Mouse (Mus musculus): ENCODE results near the gene Gpr35. TPM values are rescaled to one million over a fixed set of nuclear protein-coding genes. Genes with fewer than 3 reads are reported as not detected.
A peak's percentile ranks its signal among the peaks of the same experiment; 100 is the strongest.

The Gpr35 gene
- polyA plus RNA-seq (2014; fragmentation: Nextera tagmentation; extraction: Ambion mirVana) = 0.27 and 0.71 TPM in 2 replicates

- H3K9ac ChIP-seq (ENCODE audit: low read depth, low read length) = no peak within 1 kb of the TSS
- no peak within 1 kb of the TSS for H3K27ac ChIP-seq (ENCODE audit: low read depth, low read length)
- H3K4me1 ChIP-seq (replicated peaks; ENCODE audit: control insufficient read depth, insufficient read depth, low read length) = no peaks in the 10 kb centered on the region
- H3K4me2 ChIP-seq = no peak within 1 kb of the TSS
- DNase-seq (ENCODE audit: low spot score) (no peak), ATAC-seq (replicated peaks; ENCODE audit: low FRiP score) (no peak)
- H3K4me3 ChIP-seq (ENCODE audit: low read depth, low read length) = no peak within 1 kb of the TSS
- 0 out of 2 replicates have a peak, but pooled peaks cover 5% of the 10 kb centered on the region for H3K36me3 ChIP-seq (ENCODE audit: control insufficient read depth, insufficient read depth, low read length)
- H3K27me3 ChIP-seq (replicated peaks; ENCODE audit: control insufficient read depth, insufficient read depth, low read length) = no peaks in the 10 kb centered on the region
- WGBS = 62% methylated on average over 5 of the region's 5 CpGs
- H3K9me3 ChIP-seq (ENCODE audit: control insufficient read depth, low read length) = no peaks in the 10 kb centered on the region
Observed at GRCm38 (mm10) chr1:92950607-92951006, at the start of gene Gpr35. Gene Gpr35 (plus strand): TSS chr1:92950865.

GRCm38 (mm10) chr1:92902786-92903185 is 47.9 kb upstream of the Gpr35 start, which contains the start of gene Ankmy1:
Gene Ankmy1 (minus strand): TSS chr1:92902906.
- H3K36me3 ChIP-seq (ENCODE audit: control insufficient read depth, insufficient read depth, low read length) = no peaks in the 10 kb centered on the region
- H3K27ac ChIP-seq (ENCODE audit: low read depth, low read length) = no peak within 1 kb of the TSS
- no peak within 1 kb of the TSS for H3K9ac ChIP-seq (ENCODE audit: low read depth, low read length)
- peaks cover 18% of the 10 kb centered on the region for H3K27me3 ChIP-seq (replicated peaks; ENCODE audit: control insufficient read depth, insufficient read depth, low read length)
- no peaks in the 10 kb centered on the region for H3K9me3 ChIP-seq (ENCODE audit: control insufficient read depth, low read length)
- 3% methylated on average over 15 of the region's 15 CpGs for WGBS
- peak within 1 kb of the TSS; percentile 23; the same call in 1 of the 2 replicates for H3K4me3 ChIP-seq (ENCODE audit: low read depth, low read length)
- peak within 1 kb of the TSS; percentile 51 for H3K4me2 ChIP-seq
- peak; percentile 55 for DNase-seq (ENCODE audit: low spot score)
- H3K4me1 ChIP-seq (replicated peaks; ENCODE audit: control insufficient read depth, insufficient read depth, low read length) = peaks cover 10% of the 10 kb centered on the region
- ATAC-seq (replicated peaks; ENCODE audit: low FRiP score) = no peak

- Histone ChIP-seq H3K36me3 (ENCODE audit: control insufficient read depth, insufficient read depth, low read length) (no peaks in the 10 kb centered on the region), H3K9ac (ENCODE audit: low read depth, low read length) (no peak overlapping the region), H3K4me1 (replicated peaks; ENCODE audit: control insufficient read depth, insufficient read depth, low read length) (peaks cover 14% of the 10 kb centered on the region), H3K9me3 (ENCODE audit: control insufficient read depth, low read length) (no peaks in the 10 kb centered on the region), H3K4me2 (no peak overlapping the region), H3K27ac (ENCODE audit: low read depth, low read length) (no peak overlapping the region), H3K27me3 (replicated peaks; ENCODE audit: control insufficient read depth, insufficient read depth, low read length) (peaks cover 18% of the 10 kb centered on the region), H3K4me3 (ENCODE audit: low read depth, low read length) (no peak overlapping the region)
- DNase-seq (ENCODE audit: low spot score) (no peak), ATAC-seq (replicated peaks; ENCODE audit: low FRiP score) (no peak)
- WGBS = 71% methylated on average over 4 of the region's 4 CpGs
Observed at GRCm38 (mm10) chr1:92903627-92904026, 47.0 kb upstream of the Gpr35 start.

- WGBS = 84% methylated on average over 2 of the region's 2 CpGs
- H3K4me2 ChIP-seq = no peak overlapping the region
- no peaks in the 10 kb centered on the region for H3K36me3 ChIP-seq (ENCODE audit: control insufficient read depth, insufficient read depth, low read length)
- no peak overlapping the region for H3K4me3 ChIP-seq (ENCODE audit: low read depth, low read length)
- H3K27ac ChIP-seq (ENCODE audit: low read depth, low read length) = no peak overlapping the region
- H3K9ac ChIP-seq (ENCODE audit: low read depth, low read length) = no peak overlapping the region
- ATAC-seq (replicated peaks; ENCODE audit: low FRiP score) = no peak
- peaks cover 21% of the 10 kb centered on the region for H3K4me1 ChIP-seq (replicated peaks; ENCODE audit: control insufficient read depth, insufficient read depth, low read length)
- no peaks in the 10 kb centered on the region for H3K9me3 ChIP-seq (ENCODE audit: control insufficient read depth, low read length)
- no peak for DNase-seq (ENCODE audit: low spot score)
- peaks cover 13% of the 10 kb centered on the region for H3K27me3 ChIP-seq (replicated peaks; ENCODE audit: control insufficient read depth, insufficient read depth, low read length)
Observed at GRCm38 (mm10) chr1:92905703-92906310, 44.9 kb upstream of the Gpr35 start.

GRCm38 (mm10) chr1:92906779-92907631 is 43.7 kb upstream of the Gpr35 start, which contains the start of gene Dusp28:
Gene Dusp28 (plus strand): TSS chr1:92906981.
- H3K4me1 ChIP-seq (replicated peaks; ENCODE audit: control insufficient read depth, insufficient read depth, low read length) = peaks cover 25% of the 10 kb centered on the region
- peak; percentile 88 for ATAC-seq (replicated peaks; ENCODE audit: low FRiP score)
- H3K4me2 ChIP-seq = peak within 1 kb of the TSS; percentile 86
- no peaks in the 10 kb centered on the region for H3K9me3 ChIP-seq (ENCODE audit: control insufficient read depth, low read length)
- peak within 1 kb of the TSS; percentile 83 for H3K4me3 ChIP-seq (ENCODE audit: low read depth, low read length)
- DNase-seq (ENCODE audit: low spot score) = peak; percentile 86
- no peaks in the 10 kb centered on the region for H3K36me3 ChIP-seq (ENCODE audit: control insufficient read depth, insufficient read depth, low read length)
- H3K27ac ChIP-seq (ENCODE audit: low read depth, low read length) = peak within 1 kb of the TSS; percentile 87
- H3K9ac ChIP-seq (ENCODE audit: low read depth, low read length) = peak within 1 kb of the TSS; percentile 81
- under 1% methylated on average over 81 of the region's 81 CpGs for WGBS
- H3K27me3 ChIP-seq (replicated peaks; ENCODE audit: control insufficient read depth, insufficient read depth, low read length) = peaks cover 9% of the 10 kb centered on the region

GRCm38 (mm10) chr1:92907632-92908360 is 42.9 kb upstream of the Gpr35 start:
- no peaks in the 10 kb centered on the region for H3K9me3 ChIP-seq (ENCODE audit: control insufficient read depth, low read length)
- H3K36me3 ChIP-seq (ENCODE audit: control insufficient read depth, insufficient read depth, low read length) = no peaks in the 10 kb centered on the region
- DNase-seq (ENCODE audit: low spot score) (no peak), ATAC-seq (replicated peaks; ENCODE audit: low FRiP score) (peak; percentile 8)
- H3K9ac ChIP-seq (ENCODE audit: low read depth, low read length) = peak overlapping the region; percentile 81
- peak overlapping the region; percentile 87 for H3K27ac ChIP-seq (ENCODE audit: low read depth, low read length)
- H3K27me3 ChIP-seq (replicated peaks; ENCODE audit: control insufficient read depth, insufficient read depth, low read length) = 0 out of 2 replicates have a peak, but pooled peaks cover 3% of the 10 kb centered on the region
- 45% methylated on average over 20 of the region's 20 CpGs for WGBS
- peak overlapping the region; percentile 83 for H3K4me3 ChIP-seq (ENCODE audit: low read depth, low read length)
- peak overlapping the region; percentile 86 for H3K4me2 ChIP-seq
- H3K4me1 ChIP-seq (replicated peaks; ENCODE audit: control insufficient read depth, insufficient read depth, low read length) = peaks cover 27% of the 10 kb centered on the region

- Histone ChIP-seq H3K9me3 (ENCODE audit: control insufficient read depth, low read length) (no peaks in the 10 kb centered on the region), H3K4me1 (replicated peaks; ENCODE audit: control insufficient read depth, insufficient read depth, low read length) (peaks cover 23% of the 10 kb centered on the region), H3K4me2 (no peak overlapping the region), H3K36me3 (ENCODE audit: control insufficient read depth, insufficient read depth, low read length) (no peaks in the 10 kb centered on the region), H3K27me3 (replicated peaks; ENCODE audit: control insufficient read depth, insufficient read depth, low read length) (no peaks in the 10 kb centered on the region), H3K27ac (ENCODE audit: low read depth, low read length) (no peak overlapping the region), H3K9ac (ENCODE audit: low read depth, low read length) (no peak overlapping the region), H3K4me3 (ENCODE audit: low read depth, low read length) (no peak overlapping the region)
- 83% methylated on average over 3 of the region's 3 CpGs for WGBS
- DNase-seq (ENCODE audit: low spot score) (no peak), ATAC-seq (replicated peaks; ENCODE audit: low FRiP score) (no peak)
Observed at GRCm38 (mm10) chr1:92908664-92909063, 42.0 kb upstream of the Gpr35 start.

GRCm38 (mm10) chr1:92909068-92909467 is 41.6 kb upstream of the Gpr35 start:
- Histone ChIP-seq H3K9me3 (ENCODE audit: control insufficient read depth, low read length) (no peaks in the 10 kb centered on the region), H3K4me1 (replicated peaks; ENCODE audit: control insufficient read depth, insufficient read depth, low read length) (peaks cover 23% of the 10 kb centered on the region), H3K4me2 (no peak overlapping the region), H3K9ac (ENCODE audit: low read depth, low read length) (no peak overlapping the region), H3K36me3 (ENCODE audit: control insufficient read depth, insufficient read depth, low read length) (no peaks in the 10 kb centered on the region), H3K27ac (ENCODE audit: low read depth, low read length) (no peak overlapping the region), H3K27me3 (replicated peaks; ENCODE audit: control insufficient read depth, insufficient read depth, low read length) (no peaks in the 10 kb centered on the region), H3K4me3 (ENCODE audit: low read depth, low read length) (no peak overlapping the region)
- DNase-seq (ENCODE audit: low spot score) (no peak), ATAC-seq (replicated peaks; ENCODE audit: low FRiP score) (no peak)
- WGBS = 68% methylated on average over 4 of the region's 4 CpGs

Data from liver, embryonic 11.5 days (tissue).